Mouse (Mus musculus) induced T-regulatory cell, adult 2 months (primary cell): ENCODE data around the gene Olfr1167.
"Not testable (repeated sequence)": the region's sequence is repeated elsewhere in the genome, so short reads cannot be mapped to it uniquely, and the experiment has no call there.

Source experiments
- DNase-seq: peaks from one replicate; pipeline ENCODE4 v3.0.0-alpha.2; 2012; ENCODE audit warnings: low read depth

Gene Olfr1167

DNA sequence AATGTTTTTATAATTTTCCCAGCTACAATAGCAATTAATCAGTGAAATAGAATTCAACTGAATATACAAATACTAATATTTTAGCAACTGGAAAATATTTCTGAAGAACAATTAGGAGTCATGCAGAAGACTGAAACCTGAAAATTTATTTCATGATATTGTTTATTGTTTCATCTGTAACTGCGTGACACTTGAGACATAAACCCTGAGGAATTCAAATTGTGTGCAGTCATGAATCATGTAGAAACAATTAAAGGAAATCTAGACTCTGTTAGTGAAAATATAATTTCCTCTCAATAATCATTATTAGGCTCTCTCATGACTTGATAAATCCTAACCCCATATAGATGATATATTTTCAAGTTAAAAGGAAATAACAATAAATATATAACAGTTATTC, at the start of gene Olfr1167:
Gene Olfr1167 (minus strand): TSS at position 101 of the 400 bp plus-strand sequence.
- DNase-seq = not testable (repeated sequence)

DNA sequence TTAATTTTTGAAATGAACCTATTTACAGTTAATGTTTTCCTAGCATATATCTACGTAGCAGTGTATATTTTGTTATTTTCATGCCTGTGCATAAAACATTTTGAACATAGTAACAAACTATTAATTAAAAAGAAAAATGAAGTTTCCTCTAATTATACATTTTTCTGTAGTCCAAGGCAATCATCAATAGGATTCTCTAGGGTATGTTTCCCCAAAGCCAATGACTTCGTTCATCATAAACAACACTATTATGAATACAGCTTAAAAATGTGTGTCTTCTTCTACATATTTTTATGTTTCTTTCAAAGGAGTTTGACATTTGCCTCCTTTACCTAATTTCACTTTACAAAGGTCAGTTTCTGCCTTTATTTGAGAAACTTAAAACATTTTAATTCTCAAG, 26.6 kb upstream of the Olfr1167 start, which contains the start of gene Olfr1168:
Gene Olfr1168 (plus strand): TSS at position 301 of the 400 bp plus-strand sequence.
- no peak for DNase-seq

DNA sequence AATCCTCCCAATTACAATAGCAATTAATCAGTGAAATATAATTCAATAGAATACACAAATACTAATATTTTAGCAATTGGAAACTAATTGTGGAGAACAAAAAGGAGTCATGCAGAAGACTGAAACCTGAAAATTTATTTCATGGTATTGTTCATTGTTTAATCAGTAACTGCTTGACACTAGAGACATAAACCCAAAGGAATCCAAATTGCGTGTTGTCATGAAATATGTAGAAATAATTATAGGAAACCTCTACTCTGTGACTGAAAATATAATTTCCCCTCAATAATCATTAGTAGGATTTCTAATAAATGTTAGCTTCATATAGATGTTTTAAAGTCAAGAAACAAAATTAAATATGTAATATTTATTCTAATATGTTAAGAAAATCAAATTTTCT, 26.8 kb downstream of the Olfr1167 start, which contains the start of gene Olfr1166:
Gene Olfr1166 (minus strand): TSS at position 101 of the 400 bp plus-strand sequence.
- DNase-seq = no peak
